Mouse (Mus musculus) G1E (cell line): Measurements from ENCODE around the gene Cacna1a. TPM values are rescaled to one million over a fixed set of nuclear protein-coding genes. Genes with fewer than 3 reads are reported as not detected.

Source experiments
- ATAC-seq: 2 replicates; pipeline ENCODE4 v1.8.0; 2016; ENCODE audit warnings: mild to moderate bottlenecking; ENCODE audit not compliant: insufficient number of reproducible peaks, poor library complexity, low FRiP score, severe bottlenecking; ENCODE audit errors: extremely low read depth
- DNase-seq: peaks from one replicate; pipeline ENCODE4 v3.0.0; 2012; ENCODE audit warnings: low spot score
- H3K27me3 ChIP-seq: 2 replicates; pipeline ENCODE4 v1.6.1; 2012; ENCODE audit warnings: mild to moderate bottlenecking, low read length, inconsistent platforms; ENCODE audit not compliant: insufficient read depth
- H3K36me3 ChIP-seq: replicated peaks from 2 replicates; pipeline ENCODE3; 2012; ENCODE audit warnings: mild to moderate bottlenecking, inconsistent platforms
- H3K4me1 ChIP-seq: 2 replicates; pipeline ENCODE4 v1.6.1; 2012; ENCODE audit warnings: low read depth, low read length, inconsistent platforms, mixed read lengths; ENCODE audit not compliant: insufficient read depth
- H3K4me3 ChIP-seq: 2 replicates; pipeline ENCODE4 v1.5.1; 2012; ENCODE audit warnings: low read depth, mild to moderate bottlenecking, inconsistent platforms, low read length, moderate library complexity, mixed read lengths
- H3K9me3 ChIP-seq: replicated peaks from 2 replicates; pipeline ENCODE4 v1.6.1; 2012; ENCODE audit warnings: inconsistent platforms
- CTCF ChIP-seq: IDR thresholded peaks from 2 replicates; pipeline ENCODE4 v1.5.1; 2012; ENCODE audit warnings: low read depth, low read length, inconsistent platforms, mixed read lengths
- GATA1 ChIP-seq: IDR thresholded peaks from 2 replicates; pipeline ENCODE4 v1.6.1; 2012; ENCODE audit warnings: borderline replicate concordance, low read length, inconsistent platforms, mixed read lengths
- GATA2 ChIP-seq: IDR thresholded peaks from 2 replicates; pipeline ENCODE4 v1.6.1; 2012; ENCODE audit warnings: low read depth, low read length, inconsistent platforms, borderline replicate concordance
- POLR2AphosphoS5 ChIP-seq: IDR thresholded peaks from 2 replicates; pipeline ENCODE4 v1.6.1; 2012; ENCODE audit warnings: low read depth, low read length, inconsistent platforms; ENCODE audit not compliant: insufficient replicate concordance
- TAL1 ChIP-seq: conservative IDR thresholded peaks from 2 replicates; pipeline ENCODE4 v1.6.1; 2012; ENCODE audit warnings: low read depth, low read length, inconsistent platforms, mixed read lengths
- polyA plus RNA-seq: library from polyadenylated mRNA; stranded (reverse); fragments of >175 nt; gene quantifications from 2 replicates; pipeline ENCODE4 v1.2.3, GENCODE M21; 2012
- total RNA-seq, 2 experiments: library from RNA; stranded (forward) in 1 of 2; stranded (reverse) in 1 of 2; fragments of 200-1000 nt in 1 of 2; fragments of >200 nt in 1 of 2; fragmentation: Nextera tagmentation in 1 of 2; gene quantifications; 2 replicates each; pipeline ENCODE4 v1.2.3; 2014 to 2017

The Cacna1a gene
- total and polyA plus RNA-seq, 3 experiments = 0.23 to 31.7 (median 1.0) TPM

DNA sequence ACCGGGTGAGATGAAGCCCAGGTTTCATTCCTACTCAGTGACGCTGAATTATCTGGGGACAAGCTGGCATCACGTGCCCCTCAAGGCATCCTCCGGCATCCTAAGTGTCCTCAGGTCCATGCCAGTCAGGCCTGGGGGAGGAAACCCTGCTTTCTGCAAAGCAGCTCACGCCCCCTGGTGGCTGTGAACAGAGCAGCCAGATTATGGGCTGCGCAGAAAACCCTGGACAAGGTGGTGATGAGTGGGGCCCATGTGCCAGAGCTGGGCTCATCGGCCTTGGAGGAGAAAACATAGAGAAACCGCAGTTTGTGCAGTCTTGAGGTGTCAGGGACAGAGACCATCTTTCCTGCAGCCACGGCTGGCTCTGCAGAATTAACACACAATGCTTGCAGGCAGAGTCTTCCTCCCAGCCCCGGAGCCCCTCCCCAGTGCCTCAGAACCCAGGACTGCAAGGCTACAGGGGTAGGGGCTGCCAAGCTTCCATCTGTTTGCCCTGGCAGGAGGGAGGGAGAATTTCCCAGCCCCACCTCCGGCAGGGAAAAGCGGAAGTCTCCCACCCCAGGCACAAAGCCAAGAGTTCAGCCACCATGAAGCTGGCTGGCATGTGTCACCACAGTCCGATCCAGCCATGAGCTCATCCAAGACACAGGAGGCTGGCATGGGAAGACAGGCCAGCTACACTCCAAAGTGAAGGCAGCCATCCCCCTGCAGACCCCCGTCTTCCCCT lies 166.2 kb downstream of the Cacna1a start:
- Histone ChIP-seq H3K36me3 (no peaks in the 10 kb centered on the region), H3K27me3 (peaks cover 44% of the 10 kb centered on the region), H3K9me3 (peaks cover 7% of the 10 kb centered on the region), H3K4me1 (no peaks in the 10 kb centered on the region), H3K4me3 (no peak overlapping the region)
- DNase-seq (peak; percentile 33), ATAC-seq (no peak)
- TF ChIP-seq GATA2 (no peak), CTCF (peak; percentile 66)

- DNase-seq (no peak), ATAC-seq (no peak)
- no peak for TF ChIP-seq GATA1
- no peak for TF ChIP-seq TAL1
- TF ChIP-seq GATA2 = no peak
- TF ChIP-seq CTCF = no peak
- TF ChIP-seq POLR2AphosphoS5 = no peak
- Histone ChIP-seq H3K4me1 (no peaks in the 10 kb centered on the region), H3K9me3 (peaks cover 9% of the 10 kb centered on the region), H3K27me3 (peaks cover 44% of the 10 kb centered on the region), H3K36me3 (no peaks in the 10 kb centered on the region), H3K4me3 (no peak overlapping the region)
Observed at GRCm38 (mm10) chr8:84555269-84555668, 167.0 kb downstream of the Cacna1a start.

DNA sequence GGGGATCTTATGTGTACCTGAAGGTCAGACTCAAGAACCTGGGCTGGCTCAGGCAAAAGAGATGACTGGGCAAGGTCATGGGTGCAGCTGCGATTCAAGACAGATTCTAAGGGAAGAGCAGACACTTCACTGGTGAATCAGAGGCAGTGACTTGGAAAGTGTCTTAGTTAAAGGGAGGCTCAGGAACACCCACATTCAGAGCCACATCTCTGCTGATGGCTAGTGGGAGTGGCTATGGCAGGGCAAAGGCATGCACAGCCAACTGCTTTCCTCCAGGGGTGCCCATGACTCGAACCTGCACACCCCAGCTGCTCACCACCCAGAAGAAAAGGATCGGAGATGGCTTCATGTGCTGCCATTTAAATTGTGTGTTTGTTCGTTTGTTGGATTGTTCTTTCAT lies 169.7 kb downstream of the Cacna1a start:
- peaks cover 3% of the 10 kb centered on the region; the same call in 1 of the 2 replicates for H3K4me1 ChIP-seq
- H3K4me3 ChIP-seq = no peak overlapping the region
- H3K9me3 ChIP-seq = peaks cover 9% of the 10 kb centered on the region
- ATAC-seq (no peak), DNase-seq (no peak)
- peaks cover 31% of the 10 kb centered on the region for H3K27me3 ChIP-seq
- H3K36me3 ChIP-seq = no peaks in the 10 kb centered on the region
- TF ChIP-seq POLR2AphosphoS5 (no peak), GATA1 (no peak), CTCF (no peak)

DNA sequence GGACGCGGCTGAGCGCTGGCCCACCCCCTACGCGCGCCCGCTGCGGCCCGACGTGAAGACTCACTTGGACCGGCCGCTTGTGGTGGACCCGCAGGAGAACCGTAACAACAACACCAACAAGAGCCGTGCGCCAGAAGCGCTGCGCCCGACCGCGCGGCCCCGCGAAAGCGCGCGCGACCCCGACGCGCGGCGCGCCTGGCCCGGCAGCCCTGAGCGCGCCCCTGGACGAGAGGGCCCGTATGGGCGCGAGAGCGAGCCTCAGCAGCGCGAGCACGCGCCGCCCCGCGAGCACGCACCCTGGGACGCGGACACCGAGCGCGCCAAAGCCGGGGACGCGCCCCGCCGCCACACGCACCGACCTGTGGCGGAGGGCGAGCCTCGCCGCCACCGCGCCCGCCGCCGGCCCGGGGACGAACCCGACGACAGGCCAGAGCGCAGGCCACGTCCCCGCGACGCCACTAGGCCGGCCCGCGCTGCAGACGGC lies 170.9 kb downstream of the Cacna1a start:
- DNase-seq = no peak
- peaks cover 23% of the 10 kb centered on the region for H3K27me3 ChIP-seq
- H3K9me3 ChIP-seq = peaks cover 9% of the 10 kb centered on the region
- H3K36me3 ChIP-seq = no peaks in the 10 kb centered on the region
- peak overlapping the region; percentile 23; the same call in 1 of the 2 replicates for H3K4me3 ChIP-seq
- no peak for ATAC-seq
- H3K4me1 ChIP-seq = peaks cover 3% of the 10 kb centered on the region; the same call in 1 of the 2 replicates
- TF ChIP-seq CTCF = no peak
- no peak for TF ChIP-seq POLR2AphosphoS5
- TF ChIP-seq TAL1 = no peak
- TF ChIP-seq GATA1 = no peak
- no peak for TF ChIP-seq GATA2

DNA sequence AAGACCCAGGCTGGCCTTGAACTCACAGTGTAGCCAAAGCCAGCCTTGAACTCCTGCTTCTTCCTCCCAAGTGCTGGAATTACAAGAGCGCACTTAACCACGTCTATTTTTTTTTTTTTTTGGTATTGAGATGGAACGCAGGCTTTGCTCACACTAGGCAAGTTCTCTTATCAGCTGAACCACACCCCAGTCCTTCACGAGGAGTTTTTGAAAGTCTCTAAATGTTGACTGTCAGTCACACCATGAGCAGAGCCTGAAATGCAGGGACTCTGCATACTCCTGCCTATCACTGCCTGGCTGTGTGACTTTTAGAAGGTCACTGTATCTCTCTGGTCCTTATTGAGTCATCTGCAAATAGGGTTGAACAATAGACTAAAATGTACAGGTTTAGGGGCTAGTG lies 173.5 kb downstream of the Cacna1a start:
- peaks cover 10% of the 10 kb centered on the region for H3K27me3 ChIP-seq
- TF ChIP-seq POLR2AphosphoS5 (no peak), GATA1 (no peak), CTCF (no peak), GATA2 (no peak), TAL1 (no peak)
- no peak for ATAC-seq

GRCm38 (mm10) chr8:84564042-84564441 lies 175.8 kb downstream of the Cacna1a start:
- ATAC-seq (no peak), DNase-seq (no peak)
- peaks cover 6% of the 10 kb centered on the region; the same call in 1 of the 2 replicates for H3K27me3 ChIP-seq
- H3K36me3 ChIP-seq = no peaks in the 10 kb centered on the region
- peaks cover 6% of the 10 kb centered on the region for H3K9me3 ChIP-seq
- TF ChIP-seq GATA2 (no peak), CTCF (no peak), TAL1 (no peak), POLR2AphosphoS5 (no peak), GATA1 (no peak)
- peaks cover 12% of the 10 kb centered on the region for H3K4me1 ChIP-seq
- no peak overlapping the region for H3K4me3 ChIP-seq

More for the DNA sequence above, 173.5 kb downstream of the Cacna1a start:
- DNase-seq = no peak
- H3K4me1 ChIP-seq = peaks cover 3% of the 10 kb centered on the region; the same call in 1 of the 2 replicates
- H3K4me3 ChIP-seq = no peak overlapping the region
- H3K9me3 ChIP-seq = peaks cover 9% of the 10 kb centered on the region
- no peaks in the 10 kb centered on the region for H3K36me3 ChIP-seq
